Mouse (Mus musculus): ENCODE results near the gene Tmem258.

The Tmem258 gene

GRCm38 (mm10) chr19:10223561-10223960, 19.7 kb downstream of the Tmem258 start:
- DNase-seq (ENCODE audit: low read depth, low spot score): no peak

- DNase-seq (ENCODE audit: low read depth, low spot score): no peak
Measured at GRCm38 (mm10) chr19:10224637-10225453, 21.0 kb downstream of the Tmem258 start.

- DNase-seq (ENCODE audit: low read depth, low spot score): no peak
Measured at GRCm38 (mm10) chr19:10225767-10226166, 22.0 kb downstream of the Tmem258 start.

- DNase-seq (ENCODE audit: low read depth, low spot score): peak; percentile 46
Measured at GRCm38 (mm10) chr19:10231016-10231415, 27.2 kb downstream of the Tmem258 start.

GRCm38 (mm10) chr19:10231871-10232270, 28.1 kb downstream of the Tmem258 start:
- no peak for DNase-seq (ENCODE audit: low read depth, low spot score)

- DNase-seq (ENCODE audit: low read depth, low spot score): peak; percentile 61
Measured at GRCm38 (mm10) chr19:10232327-10233017, 28.7 kb downstream of the Tmem258 start.

- DNase-seq (ENCODE audit: low read depth, low spot score): no peak
Measured at GRCm38 (mm10) chr19:10235784-10236565, 32.2 kb downstream of the Tmem258 start.

- no peak for DNase-seq (ENCODE audit: low read depth, low spot score)
Measured at GRCm38 (mm10) chr19:10238477-10238876, 34.7 kb downstream of the Tmem258 start.

- DNase-seq (ENCODE audit: low read depth, low spot score): no peak
Measured at GRCm38 (mm10) chr19:10239419-10239818, 35.6 kb downstream of the Tmem258 start.

- DNase-seq (ENCODE audit: low read depth, low spot score): no peak
Measured at GRCm38 (mm10) chr19:10239975-10240653, 36.3 kb downstream of the Tmem258 start.

- peak; percentile 80 for DNase-seq (ENCODE audit: low read depth, low spot score)
Measured at GRCm38 (mm10) chr19:10240654-10241305, 37.0 kb downstream of the Tmem258 start, which contains the start of gene Myrf. Gene Myrf (minus strand): TSS chr19:10240748.

- no peak for DNase-seq (ENCODE audit: low read depth, low spot score)
Measured at GRCm38 (mm10) chr19:10242916-10243315, 39.1 kb downstream of the Tmem258 start.

- DNase-seq (ENCODE audit: low read depth, low spot score): no peak
Measured at GRCm38 (mm10) chr19:10244183-10244582, 40.4 kb downstream of the Tmem258 start.

- DNase-seq (ENCODE audit: low read depth, low spot score): no peak
Measured at GRCm38 (mm10) chr19:10247165-10247564, 43.4 kb downstream of the Tmem258 start.

GRCm38 (mm10) chr19:10248128-10248527, 44.3 kb downstream of the Tmem258 start:
- no peak for DNase-seq (ENCODE audit: low read depth, low spot score)
